Mouse (Mus musculus): Measurements from ENCODE around the gene Rufy1.

DNA sequence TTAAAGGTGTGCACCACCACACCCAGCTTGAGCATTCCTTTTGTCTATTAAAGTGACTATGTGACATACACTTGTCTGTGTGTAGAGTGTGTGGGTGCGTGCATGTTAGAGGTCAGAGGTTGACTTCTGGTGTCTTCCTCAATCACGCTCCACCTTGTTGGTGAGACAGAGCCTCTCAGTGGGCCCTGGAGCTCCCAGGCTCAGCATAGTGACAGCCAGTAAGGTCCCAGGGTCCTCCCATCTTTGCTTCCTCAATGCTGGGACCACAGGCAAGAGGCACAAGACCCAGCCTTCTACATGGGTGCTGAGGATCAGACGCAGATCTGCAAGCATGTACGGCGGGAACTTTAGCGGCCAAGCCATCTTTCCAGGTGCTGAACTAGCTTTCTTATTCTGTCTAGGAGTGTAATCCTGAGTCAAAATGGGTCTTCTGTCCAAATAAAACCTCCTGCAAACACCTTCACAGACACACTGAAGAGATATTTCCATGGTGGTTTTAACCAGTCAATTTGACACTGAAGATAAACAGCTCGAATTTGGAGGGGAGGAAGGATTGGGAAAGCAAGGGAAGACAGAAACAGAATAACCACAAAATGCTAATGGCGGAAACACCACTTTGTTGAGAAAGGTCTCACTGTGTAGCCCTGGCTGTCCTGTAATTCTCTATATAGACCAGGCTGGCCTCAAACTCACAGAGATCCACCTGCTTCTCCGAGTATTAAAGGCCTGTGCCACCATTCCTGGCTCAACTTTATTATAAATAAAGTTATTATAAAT, 84.5 kb downstream of the Rufy1 start:
- TF ChIP-seq CTCF (IDR thresholded peaks at IDR 0.05; ENCODE audit: control insufficient read depth, insufficient read depth, low read length) (no peak), POLR2A (IDR thresholded peaks at IDR 0.05; ENCODE audit: borderline replicate concordance, control insufficient read depth, low read depth, low read length) (no peak)

Measured in bone marrow, adult 2 months (tissue).